Mouse (Mus musculus): ENCODE results near the gene Ube2l6.
A peak's percentile ranks its signal among the peaks of the same experiment; 100 is the strongest.

Ube2l6 gene

DNA sequence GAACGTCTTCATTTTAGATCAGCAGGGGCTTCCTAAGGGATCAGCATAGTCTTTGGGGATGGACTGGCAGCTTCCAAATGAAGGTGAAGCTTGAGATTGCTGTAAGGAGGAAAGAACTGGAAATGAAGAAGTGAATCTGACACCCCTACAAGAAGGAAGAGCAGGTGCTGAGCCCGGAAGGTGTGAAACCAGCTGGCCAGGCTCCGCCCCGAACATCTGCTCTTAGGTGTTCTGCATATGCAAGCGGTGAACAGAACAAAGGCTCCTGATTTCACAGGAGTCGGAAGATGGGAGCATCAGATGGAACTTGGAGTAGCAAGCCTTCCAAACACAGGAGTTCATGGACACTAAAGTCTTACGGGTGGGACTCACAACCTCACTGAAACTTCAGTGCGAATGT is 38.5 kb downstream of the Ube2l6 start:
- no peak for DNase-seq (ENCODE audit: inconsistent age in 2 of 2, low spot score in 1 of 2)

DNA sequence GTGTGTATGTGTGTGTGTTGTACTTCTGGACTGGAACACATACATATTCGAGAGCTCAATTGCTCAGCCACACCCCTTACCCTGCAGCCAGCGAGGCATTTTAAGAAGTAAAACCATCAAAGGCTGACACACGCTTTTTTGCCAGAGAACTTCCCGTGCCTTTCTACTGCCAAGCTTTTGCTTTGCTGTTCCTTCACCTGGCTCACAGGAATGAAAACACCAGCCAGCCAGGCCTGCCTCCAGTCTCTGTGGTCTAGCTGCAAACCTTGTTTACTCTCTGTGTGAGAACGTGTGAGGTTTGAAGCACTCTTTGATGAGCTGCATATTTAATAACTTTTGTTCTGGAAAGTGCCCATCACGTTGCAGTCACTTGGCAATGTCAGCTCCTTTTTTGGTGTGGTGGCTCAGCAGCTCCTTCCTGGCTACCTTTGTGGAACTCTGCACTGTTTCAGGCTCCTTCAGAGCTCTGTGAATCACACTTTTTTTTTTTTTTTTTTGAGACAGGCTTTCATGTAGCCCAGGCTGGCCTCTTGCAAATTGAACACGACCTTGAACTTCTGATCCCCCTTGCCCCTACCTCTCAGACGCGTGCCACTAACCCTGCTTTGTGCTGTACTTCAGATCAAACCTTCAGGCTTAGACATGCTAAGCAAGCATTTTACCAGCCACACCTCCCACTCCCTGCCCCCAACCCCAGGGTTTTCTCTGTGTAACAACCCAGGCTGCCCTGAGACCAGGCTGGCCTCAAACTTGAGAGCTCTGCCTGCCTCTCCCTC is 39.4 kb downstream of the Ube2l6 start:
- no peak for DNase-seq (ENCODE audit: inconsistent age in 2 of 2, low spot score in 1 of 2)

- DNase-seq (ENCODE audit: inconsistent age in 2 of 2, low spot score in 1 of 2) = no peak
These were observed 39.9 kb downstream of the Ube2l6 start, which contains the start of gene Slc43a1 for GRCm38 (mm10) chr2:84838593-84838949. TSS of gene Slc43a1 (plus strand) at chr2:84838850.

- peak in 1 of 2 experiments; percentile 44 for DNase-seq (ENCODE audit: inconsistent age in 2 of 2, low spot score in 1 of 2)
These were observed 40.7 kb downstream of the Ube2l6 start for GRCm38 (mm10) chr2:84838993-84839980.

- peak; percentile 36 to 73 for DNase-seq (ENCODE audit: inconsistent age in 2 of 2, low spot score in 1 of 2)
These were observed 41.6 kb downstream of the Ube2l6 start for GRCm38 (mm10) chr2:84840016-84840747.

DNA sequence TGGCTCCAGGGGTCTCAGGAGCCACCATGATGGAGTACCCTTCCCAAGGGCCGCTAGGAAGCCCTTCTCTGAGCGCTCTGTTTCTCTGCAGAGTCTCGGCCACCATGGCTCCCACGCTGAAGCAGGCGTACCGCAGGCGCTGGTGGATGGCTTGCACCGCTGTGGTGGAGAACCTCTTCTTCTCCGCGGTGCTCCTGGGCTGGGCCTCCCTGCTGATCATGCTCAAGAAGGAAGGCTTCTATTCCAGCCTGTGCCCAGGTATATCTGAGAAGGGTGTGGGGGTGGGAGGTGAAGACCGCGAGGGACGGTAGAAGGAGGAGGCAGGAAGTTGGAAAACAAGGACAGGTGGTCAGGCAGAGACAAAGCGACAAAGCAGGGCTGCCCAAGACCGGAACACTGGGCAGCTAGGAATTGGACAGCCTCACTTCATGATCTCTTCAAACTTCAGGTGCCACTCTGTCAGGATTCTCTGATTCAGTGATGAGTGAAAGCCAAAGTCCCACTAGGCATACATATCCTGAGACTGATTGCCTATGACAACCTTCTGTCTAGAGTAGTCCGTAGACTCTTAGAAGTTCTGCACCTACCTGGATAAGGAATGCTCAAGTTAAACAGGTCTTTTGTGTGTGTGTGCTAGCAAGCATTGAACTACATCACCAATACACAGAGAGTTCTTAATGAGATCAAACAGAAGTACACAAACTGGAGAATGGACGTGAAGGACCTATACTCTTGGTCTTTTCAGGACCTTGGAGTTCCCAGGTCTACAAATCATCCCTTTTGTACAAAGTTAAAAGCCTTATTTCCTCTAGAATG is 42.3 kb downstream of the Ube2l6 start:
- DNase-seq (ENCODE audit: inconsistent age in 2 of 2, low spot score in 1 of 2) = no peak

- no peak for DNase-seq (ENCODE audit: inconsistent age in 2 of 2, low spot score in 1 of 2)
These were observed 43.3 kb downstream of the Ube2l6 start for GRCm38 (mm10) chr2:84841905-84842304.

DNA sequence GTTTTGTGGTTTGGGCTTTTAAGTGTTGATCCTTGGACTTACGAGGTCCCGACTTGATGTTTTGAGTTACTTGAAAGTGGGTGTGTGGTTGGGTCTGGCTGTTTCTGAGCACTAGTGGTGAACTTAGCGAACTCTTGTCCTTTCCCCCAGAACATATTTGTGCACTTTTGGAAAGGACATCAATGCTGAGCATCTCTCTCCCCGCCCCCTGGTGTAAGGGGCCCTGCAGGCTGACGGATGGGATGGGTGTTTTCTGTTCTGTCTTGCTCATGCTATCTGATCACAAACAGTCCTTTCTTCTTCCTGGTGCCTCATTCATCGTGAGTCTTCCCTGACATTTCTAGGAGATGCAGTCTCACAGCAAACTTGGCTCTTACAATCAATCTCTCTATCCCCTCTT is 45.0 kb downstream of the Ube2l6 start:
- DNase-seq (ENCODE audit: inconsistent age in 2 of 2, low spot score in 1 of 2) = no peak

- DNase-seq (ENCODE audit: inconsistent age in 2 of 2, low spot score in 1 of 2) = no peak
These were observed 46.6 kb downstream of the Ube2l6 start for GRCm38 (mm10) chr2:84845226-84845625.

DNA sequence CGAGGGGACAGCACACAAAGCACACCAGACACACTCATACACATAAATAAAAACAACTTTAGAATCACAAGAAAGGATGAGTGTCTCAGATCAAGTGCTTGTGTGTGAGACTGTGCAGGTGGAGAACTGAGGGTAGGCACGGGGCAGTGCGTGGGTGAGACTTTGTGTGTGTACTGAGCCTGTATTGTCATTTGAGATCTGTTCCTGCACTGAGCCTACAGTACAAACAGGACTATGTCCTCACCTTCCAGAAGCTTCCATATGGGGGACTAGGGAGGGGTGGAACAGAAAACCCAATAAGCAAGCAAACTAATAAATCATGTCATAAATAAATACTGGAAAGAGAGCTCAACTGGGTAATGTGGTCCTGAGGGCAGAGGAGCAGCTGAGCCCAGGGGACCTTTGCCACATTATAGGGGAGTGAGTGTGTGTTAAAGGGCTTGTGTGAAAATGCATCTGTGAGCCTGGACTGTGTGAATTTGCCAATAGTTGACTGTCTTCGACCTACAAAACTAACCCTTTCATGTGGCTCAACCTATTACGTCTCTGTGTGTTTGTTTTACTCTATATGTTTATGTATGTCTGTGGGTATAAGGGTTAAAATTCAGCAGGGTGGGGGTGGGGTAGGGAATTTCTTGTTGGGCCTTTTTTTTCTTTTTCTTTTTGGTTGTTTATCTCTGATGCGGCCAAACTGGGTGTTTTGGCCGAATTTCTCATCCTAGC is 51.9 kb downstream of the Ube2l6 start:
- peak in 1 of 2 experiments; percentile 38 for DNase-seq (ENCODE audit: inconsistent age in 2 of 2, low spot score in 1 of 2)

- DNase-seq (ENCODE audit: inconsistent age in 2 of 2, low spot score in 1 of 2) = peak; percentile 71 to 89
These were observed 52.8 kb downstream of the Ube2l6 start for GRCm38 (mm10) chr2:84851130-84852040.

DNA sequence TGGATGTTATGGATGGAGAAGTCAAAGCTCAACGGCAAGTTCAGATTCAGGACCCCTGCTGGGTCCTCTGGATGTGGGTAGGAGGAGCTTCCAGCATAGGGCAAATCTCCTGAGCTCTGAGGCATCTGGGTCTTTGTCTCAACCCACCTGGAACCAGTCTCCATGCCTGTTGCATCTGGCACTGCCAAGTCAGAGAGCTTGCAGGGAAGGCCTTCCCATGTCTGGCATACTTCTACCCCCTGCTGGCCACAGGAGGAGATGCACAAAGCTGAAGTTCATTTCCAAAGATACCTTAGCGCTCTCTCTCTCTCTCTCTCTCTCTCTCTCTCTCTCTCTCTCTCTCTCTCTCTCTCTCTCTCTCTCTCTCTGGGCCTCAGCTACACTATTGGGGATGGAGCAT is 57.1 kb downstream of the Ube2l6 start:
- peak; percentile 50 to 79 for DNase-seq (ENCODE audit: inconsistent age in 2 of 2, low spot score in 1 of 2)

- no peak for DNase-seq (ENCODE audit: inconsistent age in 2 of 2, low spot score in 1 of 2)
These were observed 59.9 kb downstream of the Ube2l6 start for GRCm38 (mm10) chr2:84858551-84858950.

Data from adrenal gland, adult (tissue).